Mouse (Mus musculus) thymus, adult 18-20 months (tissue): ENCODE results near the gene Abtb2.
A peak's percentile ranks its signal among the peaks of the same experiment; 100 is the strongest.

Experiments used
- DNase-seq, 2 experiments: peaks; one replicate each; pipeline ENCODE4 v3.0.0; 2022; ENCODE audit warnings: mixed read lengths in 2 of 2

The Abtb2 gene

DNA sequence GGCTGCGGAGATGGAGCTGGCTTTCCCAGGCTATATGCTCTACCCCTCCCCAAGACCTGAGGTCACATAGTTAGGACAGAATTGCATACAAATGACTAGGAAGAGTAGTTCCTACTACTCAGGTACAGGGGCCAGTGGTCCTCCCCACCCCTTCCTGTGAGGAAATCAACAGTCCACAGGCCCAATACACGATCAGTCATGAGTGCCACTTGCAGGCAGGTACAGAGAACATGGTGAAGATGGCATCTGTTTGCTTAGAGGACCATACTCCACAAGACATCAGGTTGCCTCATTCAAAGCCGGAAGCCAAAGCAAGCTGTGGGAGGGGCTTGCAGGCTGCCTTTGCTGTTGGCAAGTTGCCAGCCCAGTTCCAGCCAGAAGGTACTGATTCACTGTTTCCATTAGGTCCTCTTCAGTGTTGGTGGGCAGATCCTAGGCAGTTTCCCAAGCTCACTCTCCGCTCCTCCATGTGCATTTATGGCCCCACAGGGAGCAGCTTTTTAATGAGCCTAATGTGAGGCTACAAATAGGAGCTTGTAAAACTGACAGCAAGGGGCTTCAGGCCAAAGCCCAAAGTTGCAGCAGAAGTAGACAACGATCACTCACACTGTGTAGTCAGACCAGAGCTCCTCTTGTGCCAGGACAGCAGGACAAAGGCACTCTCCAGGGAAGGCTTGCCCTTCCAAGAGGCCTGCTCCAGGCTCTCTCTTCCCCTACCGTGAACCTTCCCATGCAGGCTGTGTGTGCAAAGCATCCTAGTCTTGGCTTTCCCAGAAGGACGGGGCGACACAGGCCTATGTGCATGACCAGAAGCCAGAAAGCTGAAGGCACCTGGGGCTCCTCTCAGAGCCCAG lies 102.1 kb downstream of the Abtb2 start:
- peak; percentile 59 to 74 for DNase-seq

- no peak for DNase-seq
These were observed 102.8 kb downstream of the Abtb2 start for GRCm38 (mm10) chr2:103668939-103669338.

GRCm38 (mm10) chr2:103669561-103669960 lies 103.5 kb downstream of the Abtb2 start:
- DNase-seq = no peak

DNA sequence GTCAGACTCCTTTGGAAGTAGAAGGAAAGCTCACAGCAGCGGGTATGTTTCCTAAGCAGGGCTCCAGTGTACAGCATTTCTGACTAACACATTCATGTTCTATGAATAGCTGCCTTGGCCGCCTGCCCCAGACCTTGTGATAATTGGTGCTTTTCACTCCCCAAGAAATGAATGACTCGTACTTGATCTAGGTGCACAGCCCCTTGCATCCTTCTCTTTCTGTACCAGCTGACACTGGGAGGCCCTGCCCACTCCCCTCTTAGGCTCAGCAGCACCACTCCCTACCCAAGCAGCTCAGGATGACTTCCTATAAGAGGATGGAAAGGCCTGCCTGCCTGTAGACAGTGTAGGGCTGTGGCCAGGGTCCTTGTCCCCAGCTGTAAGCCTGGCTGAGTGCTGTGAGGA lies 104.2 kb downstream of the Abtb2 start:
- no peak for DNase-seq

DNA sequence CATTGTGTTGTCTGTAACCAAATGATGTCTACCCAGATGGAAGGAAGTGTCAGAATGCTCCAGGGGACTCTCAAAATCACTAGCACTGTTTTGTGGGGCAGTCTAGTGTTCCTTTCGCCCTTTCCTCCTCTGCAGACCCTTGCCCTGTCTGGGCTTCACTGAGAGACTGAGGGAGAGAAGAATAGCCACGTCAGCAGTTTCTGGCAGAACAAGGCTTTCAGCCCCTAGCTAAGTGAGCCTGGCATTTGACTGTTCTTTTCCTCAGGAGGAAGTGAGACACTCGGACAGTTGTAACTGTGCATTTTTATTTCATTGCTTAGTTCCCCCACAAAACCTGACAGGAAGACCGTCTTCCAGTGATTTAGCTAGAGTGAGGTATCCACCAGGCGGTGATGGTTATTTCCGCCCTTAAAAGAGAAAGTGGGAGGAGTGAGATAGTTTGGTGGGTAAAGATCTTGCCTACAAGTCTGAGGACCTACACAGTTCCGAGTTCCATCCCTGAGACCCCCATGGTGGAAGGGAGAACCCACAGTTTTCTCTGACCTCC lies 106.5 kb downstream of the Abtb2 start:
- DNase-seq = no peak

- no peak for DNase-seq
These were observed 107.5 kb downstream of the Abtb2 start for GRCm38 (mm10) chr2:103673609-103674008.

GRCm38 (mm10) chr2:103675391-103675790 lies 109.3 kb downstream of the Abtb2 start:
- no peak for DNase-seq

GRCm38 (mm10) chr2:103676808-103677207 lies 110.7 kb downstream of the Abtb2 start:
- DNase-seq = no peak

GRCm38 (mm10) chr2:103677614-103678369 lies 111.7 kb downstream of the Abtb2 start:
- DNase-seq = no peak

- no peak for DNase-seq
These were observed 112.3 kb downstream of the Abtb2 start for GRCm38 (mm10) chr2:103678433-103678832.

DNA sequence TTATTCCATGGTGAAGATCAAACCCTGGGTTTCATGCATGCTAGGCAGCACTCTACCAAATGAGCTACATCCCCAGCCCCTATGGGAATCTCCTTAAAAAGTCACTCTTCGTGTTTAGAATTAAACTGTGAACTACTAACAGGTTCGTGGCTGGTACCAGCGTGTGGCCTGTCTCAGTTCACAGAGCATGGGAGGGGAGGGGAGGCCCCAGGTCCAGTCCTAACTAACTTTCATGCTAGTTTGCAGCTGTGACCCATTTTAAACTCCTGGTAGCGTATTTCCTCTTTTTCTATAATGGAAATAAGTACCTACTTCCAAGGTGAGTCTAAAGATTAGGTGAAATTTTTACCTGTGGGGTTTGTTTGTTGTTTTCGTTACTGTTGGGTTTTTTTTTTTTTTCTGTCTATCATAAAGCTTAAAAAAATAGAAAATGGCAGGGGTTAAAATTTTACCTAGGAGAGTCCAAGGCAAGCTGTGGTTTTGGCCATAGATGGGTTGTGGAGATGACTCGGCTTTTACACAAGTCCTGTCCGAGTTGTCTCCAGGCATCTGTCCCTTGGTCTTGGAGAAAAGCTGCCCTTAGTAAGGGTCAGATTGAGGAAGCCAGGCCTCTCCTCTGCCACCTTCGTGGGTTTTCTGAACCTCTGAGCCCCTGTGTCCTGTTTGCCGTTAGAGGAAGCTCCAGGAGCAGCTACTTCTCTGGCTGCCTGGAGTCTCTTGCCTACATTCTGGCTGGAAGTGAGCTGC lies 114.4 kb downstream of the Abtb2 start:
- DNase-seq = no peak

DNA sequence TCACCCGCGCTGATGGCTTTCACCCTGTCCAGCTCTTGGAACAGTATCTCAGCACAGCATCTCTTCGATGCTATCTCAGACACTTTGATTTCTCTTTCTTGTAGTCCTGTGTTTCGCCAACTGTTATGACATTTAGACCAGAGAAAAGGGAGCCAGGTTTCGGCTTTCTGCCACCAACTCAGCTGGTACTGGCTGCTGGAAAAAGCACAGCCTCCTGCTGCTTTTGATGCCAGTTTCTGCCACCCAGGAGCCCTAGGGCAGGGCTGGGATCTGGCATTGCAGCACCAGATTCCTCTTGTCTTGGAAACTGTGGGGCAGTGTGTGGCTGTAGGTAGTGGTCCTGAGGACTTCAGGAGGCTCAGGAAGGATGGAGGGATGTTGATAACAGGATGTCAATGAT lies 115.0 kb downstream of the Abtb2 start:
- no peak for DNase-seq

DNA sequence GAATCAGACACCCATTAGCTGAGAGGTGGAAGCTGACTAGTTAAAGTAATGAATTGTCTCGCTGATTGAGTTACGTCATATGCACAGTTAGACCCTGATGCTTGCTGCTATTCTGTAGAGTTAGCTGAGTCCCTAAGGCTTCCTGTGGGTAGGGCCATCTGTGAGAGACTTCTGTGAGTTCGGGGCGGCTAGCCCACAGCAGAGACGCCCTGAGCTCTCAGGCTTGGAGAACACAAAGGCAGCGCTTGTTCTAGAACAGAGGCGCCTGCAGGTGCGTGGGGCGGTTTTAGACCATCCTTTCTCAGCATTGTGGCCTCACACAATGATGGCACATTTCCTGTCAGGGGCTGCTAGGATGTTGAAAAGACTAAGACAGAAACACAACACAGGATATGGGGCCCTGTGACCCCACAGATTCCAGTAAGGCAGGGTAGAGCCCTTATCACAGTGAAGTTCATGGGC lies 116.2 kb downstream of the Abtb2 start:
- DNase-seq = peak; percentile 85 to 95

DNA sequence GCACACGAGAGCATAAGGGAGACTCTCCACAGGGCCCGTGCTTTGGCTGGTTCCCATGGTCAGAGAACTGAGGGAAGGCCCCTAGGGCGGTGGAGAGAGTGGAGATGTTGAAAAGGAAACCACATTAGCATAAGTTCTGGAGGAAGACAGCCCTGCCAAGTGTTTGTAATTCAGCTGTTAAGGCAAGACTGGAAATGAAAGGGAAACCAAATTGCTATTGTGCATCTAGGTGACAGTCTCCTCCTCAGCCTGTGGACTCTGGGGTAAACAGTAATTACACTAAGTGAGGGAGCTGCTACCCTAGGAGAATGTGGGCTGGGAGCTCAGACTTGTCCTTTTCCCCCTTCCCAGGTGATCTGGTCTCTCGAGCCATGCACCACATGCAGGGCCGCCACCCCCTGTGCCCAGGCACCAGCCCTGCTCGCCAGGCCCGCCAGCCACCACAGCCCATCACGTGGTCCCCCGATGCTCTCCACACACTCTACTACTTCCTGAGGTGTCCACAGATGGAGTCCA lies 116.9 kb downstream of the Abtb2 start:
- no peak for DNase-seq

- no peak for DNase-seq
These were observed 118.3 kb downstream of the Abtb2 start for GRCm38 (mm10) chr2:103684431-103684830.

GRCm38 (mm10) chr2:103684926-103685577 lies 118.9 kb downstream of the Abtb2 start:
- DNase-seq = peak; percentile 61 to 77

DNA sequence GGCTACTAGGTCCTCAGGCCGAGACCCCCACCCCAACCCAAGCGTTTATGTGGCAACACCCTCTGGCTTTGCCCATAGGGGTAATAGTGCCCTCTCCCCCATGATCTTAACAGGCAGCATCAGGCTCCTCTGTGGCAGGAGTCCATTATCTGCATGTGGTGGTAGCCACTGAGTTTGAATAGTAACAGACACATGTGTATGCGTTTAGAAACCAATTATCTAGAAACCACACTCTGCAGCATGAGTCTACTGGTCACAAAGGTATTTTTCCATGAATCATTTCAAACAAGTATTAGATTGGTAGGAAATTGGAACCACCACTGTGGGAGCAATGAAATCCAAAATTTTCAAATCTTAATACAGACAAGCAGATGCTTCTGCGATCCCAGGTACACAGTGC lies 119.5 kb downstream of the Abtb2 start:
- no peak for DNase-seq

DNA sequence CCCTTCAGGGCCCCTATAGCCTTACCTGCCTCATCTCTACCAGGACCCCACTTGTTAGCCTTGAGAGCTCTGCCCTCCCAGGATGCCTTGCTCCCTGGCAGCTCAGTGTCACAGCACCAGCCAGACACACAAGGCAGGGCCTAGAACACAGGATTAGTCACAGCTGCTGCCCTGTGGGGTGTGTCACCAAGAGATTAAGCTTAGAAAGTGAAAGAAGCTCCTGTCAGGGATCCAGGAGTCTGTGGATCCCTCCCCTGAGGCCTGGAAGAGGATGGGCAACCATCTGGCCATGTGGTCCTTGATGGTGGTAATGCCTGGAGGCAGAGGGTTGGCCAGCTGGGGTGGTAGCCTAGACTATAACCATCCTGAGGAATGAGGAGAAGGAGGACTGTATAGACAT lies 121.0 kb downstream of the Abtb2 start:
- DNase-seq = peak in 1 of 2 experiments; percentile 18

GRCm38 (mm10) chr2:103687888-103688287 lies 121.8 kb downstream of the Abtb2 start:
- DNase-seq = no peak

- DNase-seq = no peak
These were observed 124.3 kb downstream of the Abtb2 start for GRCm38 (mm10) chr2:103690425-103690824.

GRCm38 (mm10) chr2:103690828-103691227 lies 124.7 kb downstream of the Abtb2 start:
- no peak for DNase-seq

DNA sequence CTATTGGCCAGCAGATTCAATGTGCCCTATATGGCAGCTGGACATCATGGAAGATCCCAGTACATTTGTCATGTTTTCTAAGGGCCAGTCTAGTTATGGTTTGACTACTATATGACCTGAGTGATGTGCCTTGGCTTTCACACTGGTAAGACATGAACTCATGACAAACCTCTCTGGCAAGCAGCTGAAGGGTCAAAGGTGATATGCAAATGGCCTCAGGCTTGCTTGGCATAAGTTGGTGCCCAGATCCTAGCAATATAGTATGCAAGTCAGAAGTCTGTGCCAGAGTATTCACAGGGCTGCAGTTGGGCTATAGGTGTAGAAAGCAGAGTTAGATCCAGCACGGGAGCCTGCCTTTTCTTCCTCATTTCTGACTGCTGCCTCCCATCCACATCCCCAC lies 125.2 kb downstream of the Abtb2 start:
- no peak for DNase-seq
